Mouse (Mus musculus) ES-E14 (cell line): Measurements from ENCODE around the gene Pex11b.

Source experiments
- HCFC1 ChIP-seq: IDR thresholded peaks from 2 replicates; pipeline ENCODE4 v1.6.1; 2012; ENCODE audit warnings: low read length, inconsistent platforms, borderline replicate concordance; ENCODE audit not compliant: insufficient read depth
- MAFK ChIP-seq: IDR thresholded peaks from 2 replicates; pipeline ENCODE4 v1.6.1; 2014; ENCODE audit warnings: mild to moderate bottlenecking, low read depth, low read length, inconsistent platforms; ENCODE audit not compliant: insufficient read depth
- ZNF384 ChIP-seq: IDR thresholded peaks from 2 replicates; pipeline ENCODE4 v1.6.1; 2012; ENCODE audit warnings: low read depth, low read length, inconsistent platforms

GRCm38 (mm10) chr3:96684822-96685156 lies 49.6 kb downstream of the Pex11b start:
- TF ChIP-seq HCFC1 = no peak
- TF ChIP-seq MAFK = no peak
- no peak for TF ChIP-seq ZNF384
